Mouse (Mus musculus) cortical plate, adult 2 months (tissue): ENCODE data around the gene Rad54l.

Source experiments
- CTCF ChIP-seq: fragments of 200-500 bp; IDR thresholded peaks from 2 replicates; pipeline ENCODE4 v1.5.1; 2011; ENCODE audit warnings: mild to moderate bottlenecking, control low read depth, low read length; ENCODE audit not compliant: insufficient read depth; ENCODE audit errors: extremely low read depth
- POLR2A ChIP-seq: fragments of 200-500 bp; IDR thresholded peaks from 2 replicates; pipeline ENCODE4 v1.6.1; 2011; ENCODE audit warnings: mild to moderate bottlenecking, low read length, control low read depth; ENCODE audit not compliant: insufficient read depth; ENCODE audit errors: extremely low read depth

DNA sequence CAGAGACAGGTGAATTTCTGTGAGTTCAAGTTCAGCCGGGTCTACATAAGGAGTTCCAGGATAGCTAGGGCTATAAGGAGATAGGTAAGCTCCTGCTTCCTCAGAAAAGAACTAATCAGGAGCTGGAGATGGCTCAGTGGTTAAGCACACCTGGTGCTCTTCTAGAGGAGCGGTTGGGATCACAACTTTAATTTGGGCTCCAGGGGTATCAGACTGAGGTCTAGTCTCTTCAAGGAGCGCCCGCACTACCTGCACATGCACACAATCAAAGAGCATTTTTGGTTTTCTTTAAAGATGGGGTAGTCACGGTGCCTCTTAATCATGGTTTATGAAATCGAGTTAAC, 26.3 kb upstream of the Rad54l start:
- TF ChIP-seq CTCF = no peak
- no peak for TF ChIP-seq POLR2A
